Mouse (Mus musculus) hindlimb bud, embryonic 11.5 days (tissue): ENCODE results near the gene Tspan9.

Experiments used
- DNase-seq: peaks from one replicate; pipeline ENCODE4 v3.0.0-alpha.2; 2012; ENCODE audit warnings: low read depth, low spot score; ENCODE audit errors: extremely low spot score

The Tspan9 gene

GRCm38 (mm10) chr6:128078508-128078907 is 64.9 kb downstream of the Tspan9 start:
- no peak for DNase-seq

- no peak for DNase-seq
These were observed 67.0 kb downstream of the Tspan9 start for GRCm38 (mm10) chr6:128076104-128077020.

- no peak for DNase-seq
These were observed 67.9 kb downstream of the Tspan9 start for GRCm38 (mm10) chr6:128075453-128076003.

- no peak for DNase-seq
These were observed 72.4 kb downstream of the Tspan9 start for GRCm38 (mm10) chr6:128070921-128071558.

GRCm38 (mm10) chr6:128070072-128070872 is 73.1 kb downstream of the Tspan9 start:
- DNase-seq = no peak

- DNase-seq = no peak
These were observed 75.2 kb downstream of the Tspan9 start for GRCm38 (mm10) chr6:128068144-128068543.

- DNase-seq = no peak
These were observed 77.4 kb downstream of the Tspan9 start for GRCm38 (mm10) chr6:128065982-128066381.

- DNase-seq = no peak
These were observed 79.9 kb downstream of the Tspan9 start for GRCm38 (mm10) chr6:128063501-128063900.

- no peak for DNase-seq
These were observed 80.6 kb downstream of the Tspan9 start for GRCm38 (mm10) chr6:128062784-128063183.

- no peak for DNase-seq
These were observed 81.2 kb downstream of the Tspan9 start for GRCm38 (mm10) chr6:128062216-128062615.

GRCm38 (mm10) chr6:128061342-128061741 is 82.1 kb downstream of the Tspan9 start:
- DNase-seq = no peak

- no peak for DNase-seq
These were observed 84.8 kb downstream of the Tspan9 start for GRCm38 (mm10) chr6:128058570-128058969.

- no peak for DNase-seq
These were observed 85.2 kb downstream of the Tspan9 start for GRCm38 (mm10) chr6:128058157-128058556.

- no peak for DNase-seq
These were observed 90.2 kb downstream of the Tspan9 start for GRCm38 (mm10) chr6:128053000-128053732.

- no peak for DNase-seq
These were observed 95.7 kb downstream of the Tspan9 start for GRCm38 (mm10) chr6:128047671-128048070.

- no peak for DNase-seq
These were observed 96.2 kb downstream of the Tspan9 start for GRCm38 (mm10) chr6:128047239-128047638.

GRCm38 (mm10) chr6:128046799-128047198 is 96.6 kb downstream of the Tspan9 start:
- DNase-seq = no peak

GRCm38 (mm10) chr6:128044691-128045090 is 98.7 kb downstream of the Tspan9 start:
- DNase-seq = no peak

GRCm38 (mm10) chr6:128043486-128043885 is 99.9 kb downstream of the Tspan9 start:
- DNase-seq = no peak

- DNase-seq = no peak
These were observed 101.6 kb downstream of the Tspan9 start for GRCm38 (mm10) chr6:128041836-128042235.
